Mouse (Mus musculus) embryo, embryonic 11.5 days (tissue): Measurements from ENCODE around the gene Prkce.
"Not testable (repeated sequence)": the region's sequence is repeated elsewhere in the genome, so short reads cannot be mapped to it uniquely, and the experiment has no call there.

Experiments
- DNase-seq: peaks from one replicate; pipeline ENCODE4 v3.0.0-alpha.2; 2012; ENCODE audit warnings: low read depth, low spot score

The Prkce gene

GRCm38 (mm10) chr17:86476674-86477073 is 309.1 kb downstream of the Prkce start:
- no peak for DNase-seq

- DNase-seq: not testable (repeated sequence)
Measured at GRCm38 (mm10) chr17:86477401-86477800, 309.8 kb downstream of the Prkce start.

GRCm38 (mm10) chr17:86479406-86479805 is 311.8 kb downstream of the Prkce start:
- no peak for DNase-seq

GRCm38 (mm10) chr17:86482675-86483074 is 315.1 kb downstream of the Prkce start:
- no peak for DNase-seq

DNA sequence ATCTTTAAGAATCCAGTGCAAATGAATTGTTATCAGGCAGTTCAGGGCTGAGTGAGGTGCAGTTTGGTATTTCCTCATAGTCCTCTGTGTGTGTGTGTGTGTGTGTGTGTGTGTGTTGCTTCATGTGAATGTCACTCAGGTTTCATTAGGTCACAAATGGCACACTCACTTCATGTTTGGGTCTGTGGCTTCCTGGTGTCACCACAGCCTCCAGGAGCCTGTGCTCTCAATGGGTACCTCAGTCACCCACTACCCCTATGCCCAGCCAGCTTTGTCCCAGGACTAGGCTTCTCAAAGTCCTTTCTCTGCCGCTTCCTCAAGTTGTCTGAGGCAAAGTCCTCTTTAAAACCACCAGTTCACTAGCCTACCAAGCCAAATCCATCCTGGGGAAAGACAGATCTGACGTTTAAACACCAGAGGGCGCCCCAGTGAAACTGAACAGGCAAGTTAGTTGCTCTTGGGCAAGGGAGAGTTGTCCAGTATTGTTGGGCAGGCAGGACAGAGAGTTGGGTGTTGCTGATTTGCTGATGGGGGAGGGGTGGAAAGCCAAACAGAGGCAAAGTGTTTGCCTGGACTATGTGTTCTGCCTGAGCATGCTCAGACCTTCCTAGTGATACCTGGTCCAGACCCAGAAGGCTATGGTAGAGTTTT is 316.6 kb downstream of the Prkce start:
- peak; percentile 68 for DNase-seq

- DNase-seq: no peak
Measured at GRCm38 (mm10) chr17:86486657-86487056, 319.1 kb downstream of the Prkce start.

DNA sequence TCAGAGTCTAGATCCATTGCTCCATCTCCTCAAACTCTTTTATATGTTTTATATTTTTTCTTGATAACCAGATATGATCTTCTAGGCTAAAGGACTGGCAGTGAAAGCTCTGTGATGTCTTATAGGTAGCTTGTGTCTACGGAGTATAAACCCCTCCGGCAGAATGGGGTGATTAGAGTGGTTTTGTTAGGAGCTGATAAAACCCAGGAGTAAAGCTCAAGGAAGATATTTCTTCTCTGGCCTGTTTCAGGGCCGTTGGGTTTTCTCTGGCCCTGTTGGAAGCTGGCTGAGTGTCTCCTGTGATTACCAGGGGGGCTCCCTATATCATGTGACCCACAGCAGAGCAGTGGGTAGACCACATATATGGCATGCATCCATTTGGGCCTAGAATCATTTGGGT is 319.9 kb downstream of the Prkce start:
- DNase-seq: no peak

- no peak for DNase-seq
Measured at GRCm38 (mm10) chr17:86489827-86490226, 322.2 kb downstream of the Prkce start.

- no peak for DNase-seq
Measured at GRCm38 (mm10) chr17:86492376-86492775, 324.8 kb downstream of the Prkce start.

DNA sequence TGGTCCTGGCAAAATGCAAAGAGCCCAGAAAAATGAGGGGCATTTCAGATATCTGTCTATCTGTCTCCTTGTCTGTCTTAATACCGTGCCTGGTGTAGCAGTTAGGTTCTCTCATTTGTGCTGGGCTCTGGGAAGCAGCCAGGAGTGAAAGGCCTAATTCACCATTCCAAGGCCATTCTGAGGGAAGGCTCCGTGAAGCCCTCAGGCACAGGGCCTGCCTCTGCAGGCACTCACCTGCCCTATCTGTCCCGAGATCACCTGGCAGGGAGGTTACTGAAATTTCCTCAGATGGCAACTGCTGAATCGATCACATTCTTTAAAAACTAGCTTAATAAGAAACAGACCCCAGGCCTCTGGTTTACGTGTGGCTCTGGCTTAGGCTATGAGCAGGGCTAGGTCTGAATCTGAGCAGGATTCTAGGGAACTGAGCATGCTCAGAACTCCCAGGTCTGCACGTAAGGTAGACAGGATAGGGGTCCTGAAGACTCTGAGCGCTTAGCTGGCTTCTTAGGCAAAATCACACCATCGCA is 326.4 kb downstream of the Prkce start:
- DNase-seq: no peak

DNA sequence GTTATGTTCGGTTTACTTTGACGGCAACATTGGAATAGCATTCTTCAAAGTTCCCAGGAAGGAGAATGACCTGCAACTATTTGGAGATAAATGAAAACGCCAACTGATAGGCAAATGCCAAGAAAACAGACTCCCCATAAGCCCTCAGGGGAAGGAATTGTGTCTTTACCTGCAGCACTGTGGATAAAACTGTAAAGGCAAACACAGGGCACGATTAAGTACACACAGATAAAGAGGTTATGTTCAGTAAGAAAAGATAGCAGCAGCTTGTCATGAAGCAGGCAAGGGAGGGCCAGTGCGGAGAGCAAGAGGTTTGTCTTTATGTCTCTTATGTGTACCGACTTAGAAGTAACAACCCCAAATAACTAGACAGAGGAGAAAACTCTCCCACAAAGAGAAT is 326.9 kb downstream of the Prkce start:
- no peak for DNase-seq

GRCm38 (mm10) chr17:86494895-86495294 is 327.3 kb downstream of the Prkce start:
- no peak for DNase-seq

DNA sequence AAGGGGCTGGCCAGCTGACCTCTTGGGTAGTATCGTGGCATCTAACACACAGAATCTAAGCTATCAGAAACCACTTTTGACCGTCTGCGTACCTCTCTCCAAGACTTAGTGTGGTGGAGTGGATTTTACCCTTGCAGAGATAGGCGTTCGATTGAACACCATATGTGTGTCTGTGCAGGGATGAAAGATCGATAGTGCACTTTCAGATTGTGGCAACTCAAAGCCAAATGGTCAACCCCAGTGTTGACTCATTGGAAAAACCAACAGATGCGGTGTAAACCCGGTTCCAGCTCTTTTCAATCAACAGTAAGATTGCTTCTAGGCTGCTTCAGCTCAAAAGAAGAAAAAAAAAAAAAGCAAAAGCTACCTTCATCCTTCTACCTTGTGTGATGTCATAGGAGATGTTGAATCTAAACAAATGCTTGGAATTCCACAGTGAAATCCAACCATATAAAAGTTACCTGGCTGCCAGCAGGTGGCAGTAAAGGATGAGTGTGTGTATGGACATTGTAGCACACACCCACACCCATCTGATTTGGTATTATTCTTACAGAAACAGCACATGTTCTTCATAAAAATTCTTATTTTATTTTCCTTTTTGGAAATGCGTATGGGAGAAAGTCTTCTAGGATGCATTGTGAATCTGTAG is 328.7 kb downstream of the Prkce start:
- peak; percentile 54 for DNase-seq

- no peak for DNase-seq
Measured at GRCm38 (mm10) chr17:86497302-86497701, 329.7 kb downstream of the Prkce start.

GRCm38 (mm10) chr17:86499359-86500045 is 331.9 kb downstream of the Prkce start:
- DNase-seq: no peak

GRCm38 (mm10) chr17:86501393-86501792 is 333.8 kb downstream of the Prkce start:
- DNase-seq: no peak

GRCm38 (mm10) chr17:86503208-86503897 is 335.8 kb downstream of the Prkce start:
- no peak for DNase-seq

DNA sequence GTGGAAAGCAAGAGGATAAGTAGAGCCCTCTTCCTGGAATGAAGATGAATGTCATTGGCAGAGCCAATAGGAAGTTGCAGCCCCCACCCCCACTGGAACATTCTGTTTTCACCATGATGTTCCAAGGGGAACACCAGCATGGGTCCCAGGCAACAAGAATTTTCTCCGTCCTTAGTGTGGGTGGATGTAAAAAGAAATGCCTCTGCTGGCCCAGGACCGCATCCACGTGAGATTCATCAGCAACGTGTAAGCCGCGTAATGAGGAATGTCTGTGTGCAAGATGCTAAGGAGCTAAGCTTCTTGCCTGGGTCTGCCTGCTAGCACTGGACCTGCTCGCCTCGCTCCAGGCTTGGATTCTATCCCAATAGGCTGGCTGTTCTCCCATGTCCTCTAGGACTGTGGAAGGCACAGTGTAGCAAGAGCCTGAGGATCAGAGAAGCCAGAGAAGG is 337.6 kb downstream of the Prkce start, which contains the start of gene Gm10309:
Gene Gm10309 (minus strand): TSS at position 50 of the 449 bp plus-strand sequence.
- no peak for DNase-seq

DNA sequence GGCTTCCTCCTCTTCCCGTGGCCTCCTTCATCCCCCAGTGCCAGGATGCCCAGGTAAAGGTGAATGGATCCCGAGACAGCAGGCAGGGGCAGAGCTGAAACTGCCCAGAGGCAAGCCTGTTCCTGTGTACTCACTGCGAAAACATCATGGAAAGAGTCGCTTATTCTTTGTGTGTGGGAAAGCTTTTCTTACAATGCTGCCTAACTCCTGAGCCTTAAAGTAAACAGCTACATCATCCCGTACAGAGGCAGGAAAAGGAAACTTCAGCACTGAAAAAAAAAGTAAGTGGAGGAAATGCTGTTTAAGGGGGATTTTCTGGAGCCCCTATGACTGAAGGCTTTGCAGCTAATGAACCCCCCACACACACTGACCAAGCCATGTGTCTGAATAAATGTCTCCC is 339.3 kb downstream of the Prkce start:
- no peak for DNase-seq

- no peak for DNase-seq
Measured at GRCm38 (mm10) chr17:86507342-86508211, 340.0 kb downstream of the Prkce start.

- no peak for DNase-seq
Measured at GRCm38 (mm10) chr17:86508212-86508490, 340.6 kb downstream of the Prkce start.
